Mouse (Mus musculus) spleen, adult 2 months (tissue): ENCODE measurements around the gene Ccdc171. TPM values are rescaled to one million over a fixed set of nuclear protein-coding genes. Genes with fewer than 3 reads are reported as not detected.
"Not testable (repeated sequence)": the region's sequence is repeated elsewhere in the genome, so short reads cannot be mapped to it uniquely, and the experiment has no call there.

Experiments used
- DNase-seq, 2 experiments: peaks; one replicate each; pipeline versions ENCODE4 v3.0.0 to v3.0.0-alpha.2; 2012 to 2021; ENCODE audit warnings: low spot score in 2 of 2, low read depth in 1 of 2
- H3K27ac ChIP-seq: fragments of 200-500 bp; 2 replicates; pipeline ENCODE4 v1.5.1; 2012; ENCODE audit warnings: low read length, inconsistent platforms; ENCODE audit not compliant: insufficient read depth
- H3K27me3 ChIP-seq: fragments of 200-500 bp; 2 replicates; pipeline ENCODE4 v1.6.1; 2012; ENCODE audit warnings: mild to moderate bottlenecking, moderate library complexity, low read length, inconsistent platforms; ENCODE audit not compliant: control insufficient read depth, insufficient read depth
- H3K36me3 ChIP-seq: fragments of 200-500 bp; 2 replicates; pipeline ENCODE4 v1.6.1; 2012; ENCODE audit warnings: mild to moderate bottlenecking, low read length, inconsistent platforms; ENCODE audit not compliant: control insufficient read depth, insufficient read depth
- H3K4me1 ChIP-seq: fragments of 200-500 bp; 2 replicates; pipeline ENCODE4 v1.6.1; 2011; ENCODE audit warnings: inconsistent platforms; ENCODE audit not compliant: control insufficient read depth, insufficient read depth, insufficient read length
- H3K4me3 ChIP-seq: fragments of 200-500 bp; 2 replicates; pipeline ENCODE4 v1.5.1; 2011; ENCODE audit warnings: mild to moderate bottlenecking, inconsistent platforms; ENCODE audit not compliant: insufficient read depth, insufficient read length; ENCODE audit errors: extremely low read depth
- CTCF ChIP-seq: fragments of 200-500 bp; IDR thresholded peaks from 2 replicates; pipeline ENCODE4 v1.5.1; 2011; ENCODE audit warnings: mild to moderate bottlenecking, inconsistent platforms; ENCODE audit not compliant: insufficient read depth, insufficient read length, insufficient replicate concordance; ENCODE audit errors: extremely low read depth
- POLR2A ChIP-seq: fragments of 200-500 bp; IDR thresholded peaks from 2 replicates; pipeline ENCODE4 v1.6.1; 2011; ENCODE audit warnings: low read depth, low read length, inconsistent platforms
- WGBS: fragments of 180-500 bp; shearing (Covaris S2); methylation state at CpG from one replicate; pipeline ENCODE4 v1.1.7; 2018; 5-methylcytosine and 5-hydroxymethylcytosine counted together
- polyA plus RNA-seq: library from polyadenylated mRNA; depleted of rRNA; stranded (reverse); fragments of >200 nt; gene quantifications from 2 replicates; pipeline ENCODE4 v1.2.3, GENCODE M21; 2012

Ccdc171 gene
- polyA plus RNA-seq, 1 experiment: 1.0 TPM

DNA sequence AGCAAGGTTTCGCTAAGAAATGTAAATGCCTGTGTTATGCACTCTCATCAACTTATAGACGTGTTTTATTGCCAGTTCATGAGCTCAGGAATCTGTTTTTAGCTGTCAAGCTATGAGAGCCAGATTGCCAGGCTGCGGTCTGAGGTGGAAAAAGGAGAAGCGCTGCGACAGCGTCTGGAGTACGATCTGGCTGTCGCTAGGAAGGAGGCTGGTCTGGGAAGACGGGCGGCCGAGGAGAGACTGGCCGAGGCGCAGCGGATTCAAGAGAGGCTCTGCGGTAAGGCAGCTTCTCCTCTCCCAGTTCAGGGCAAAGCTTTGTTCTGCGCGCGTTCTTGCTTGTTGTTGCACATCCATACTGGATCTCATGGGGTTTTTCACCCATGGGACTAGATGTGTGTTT, 24.2 kb downstream of the Ccdc171 start:
- no peaks in the 10 kb centered on the region for H3K27me3 ChIP-seq
- H3K4me3 ChIP-seq: no peak overlapping the region
- peaks cover 2% of the 10 kb centered on the region; the same call in 1 of the 2 replicates for H3K36me3 ChIP-seq
- WGBS: 79% methylated on average over 18 of the region's 18 CpGs
- TF ChIP-seq CTCF: no peak
- TF ChIP-seq POLR2A: no peak
- H3K4me1 ChIP-seq: no peaks in the 10 kb centered on the region
- no peak for DNase-seq
- no peak overlapping the region for H3K27ac ChIP-seq

DNA sequence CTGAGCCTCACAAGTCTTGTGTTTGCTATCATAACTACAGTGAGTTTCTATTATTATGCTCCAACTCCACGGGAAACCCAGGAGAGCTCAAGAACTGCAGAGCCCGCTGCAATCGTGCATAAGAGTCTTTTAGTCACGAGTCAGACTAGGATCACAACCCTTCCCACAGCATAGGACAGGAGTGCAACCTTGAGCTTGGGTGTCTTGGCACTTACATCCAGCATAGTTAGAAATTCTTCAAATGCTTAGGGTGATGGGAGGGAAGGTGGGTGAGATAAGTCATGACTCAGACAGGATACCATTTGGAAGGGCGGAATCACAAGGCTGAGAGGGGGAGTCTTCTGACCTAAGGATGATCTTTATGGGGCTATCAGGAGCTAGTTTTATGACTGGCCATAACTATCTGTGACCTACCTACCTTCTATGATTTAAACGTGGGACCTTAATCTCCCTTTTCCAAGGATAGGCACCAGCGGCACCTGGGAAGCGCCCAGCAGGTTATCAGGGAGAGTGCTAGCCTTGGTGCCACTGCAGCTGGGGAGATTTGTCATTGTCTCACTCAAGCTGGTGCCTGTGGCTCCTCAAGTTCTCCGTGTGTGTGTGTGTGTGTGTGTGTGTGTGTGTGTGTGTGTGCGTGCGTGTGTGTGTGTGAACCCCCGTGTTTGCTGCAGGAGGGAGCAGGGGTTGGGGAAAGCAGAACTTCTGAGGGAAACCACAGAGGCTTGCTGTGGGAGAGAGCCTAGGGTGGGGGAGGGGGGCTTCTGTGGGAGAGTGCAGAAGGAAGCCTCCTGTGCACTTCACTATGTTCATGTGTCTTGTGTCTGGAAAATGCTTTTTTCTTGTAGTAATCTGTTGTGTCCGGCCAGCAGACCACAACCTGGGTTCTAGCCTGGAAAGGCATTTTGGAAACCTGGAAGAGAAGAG, 42.1 kb downstream of the Ccdc171 start:
- TF ChIP-seq CTCF: no peak
- TF ChIP-seq POLR2A: no peak
- no peak overlapping the region for H3K27ac ChIP-seq
- no peaks in the 10 kb centered on the region for H3K36me3 ChIP-seq
- DNase-seq: no peak
- no peaks in the 10 kb centered on the region for H3K27me3 ChIP-seq
- no peaks in the 10 kb centered on the region for H3K4me1 ChIP-seq
- H3K4me3 ChIP-seq: no peak overlapping the region
- WGBS: 33% methylated on average over 13 of the region's 13 CpGs

DNA sequence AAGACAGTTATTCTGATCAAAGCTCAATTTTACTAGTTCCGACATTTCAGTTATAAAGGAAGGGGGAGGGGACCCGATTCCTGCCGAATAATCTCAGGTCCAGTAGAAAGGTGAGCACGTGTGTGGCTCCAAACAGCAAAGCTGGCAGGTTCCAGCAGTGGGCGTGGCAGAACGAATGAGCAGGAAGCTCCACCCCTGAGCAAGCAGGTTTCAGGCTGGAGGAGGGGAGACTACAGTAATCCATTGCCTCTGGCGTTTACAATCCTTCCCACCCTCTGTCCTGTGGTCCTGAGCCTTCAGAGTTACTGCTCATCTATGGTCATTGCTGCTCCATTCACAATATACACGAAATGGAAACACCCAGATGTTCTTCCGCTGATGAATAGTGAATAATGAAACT, 42.8 kb downstream of the Ccdc171 start:
- H3K27ac ChIP-seq, H3K4me1 ChIP-seq, H3K27me3 ChIP-seq, DNase-seq, H3K36me3 ChIP-seq: not testable (repeated sequence)
- 3% methylated on average over 9 of the region's 9 CpGs for WGBS
- peak overlapping the region; percentile 12; the same call in 1 of the 2 replicates for H3K4me3 ChIP-seq

DNA sequence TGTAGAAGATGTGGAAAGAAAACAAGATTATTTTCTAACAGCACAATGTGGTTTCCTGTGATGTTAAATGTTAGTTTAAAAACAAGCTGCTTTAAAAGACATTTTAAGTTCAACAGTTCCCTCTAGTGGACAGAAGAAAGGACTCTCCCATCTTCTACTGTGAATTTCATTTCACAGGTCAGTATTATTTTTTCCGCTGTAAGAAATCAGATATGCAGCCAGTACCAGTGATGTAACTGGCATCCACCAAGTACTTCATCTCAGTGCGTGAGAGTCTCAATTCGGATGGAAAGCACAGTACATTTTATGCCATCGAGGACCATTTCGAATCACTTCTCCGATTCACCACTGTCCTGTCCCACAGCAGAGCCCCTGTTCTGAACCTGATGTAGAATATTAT, 45.2 kb downstream of the Ccdc171 start:
- Histone ChIP-seq H3K4me3 (no peak overlapping the region), H3K27ac (no peak overlapping the region), H3K4me1 (no peaks in the 10 kb centered on the region), H3K27me3 (no peaks in the 10 kb centered on the region), H3K36me3 (no peaks in the 10 kb centered on the region)
- TF ChIP-seq POLR2A: no peak
- TF ChIP-seq CTCF: no peak
- peak in 1 of 2 experiments; percentile 27 for DNase-seq
- WGBS: 59% methylated on average over 6 of the region's 6 CpGs

DNA sequence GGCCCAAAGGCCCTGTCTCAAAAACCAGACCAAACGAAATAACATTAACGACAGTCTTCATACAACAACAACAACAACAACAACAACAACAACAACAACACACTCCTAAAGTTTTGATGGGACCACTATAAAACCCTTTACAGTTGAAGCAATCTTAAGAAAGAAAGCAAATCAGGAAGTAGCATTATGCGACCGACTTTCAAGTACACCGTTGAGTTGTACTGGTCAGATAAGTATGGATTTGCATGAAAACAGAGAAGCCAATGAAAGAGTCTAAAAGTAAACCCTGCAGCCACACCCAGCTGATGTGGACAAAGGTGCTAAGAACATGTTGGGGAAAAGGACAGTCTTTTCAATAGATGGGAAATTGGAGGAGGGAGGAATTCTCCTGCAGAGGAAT, 45.7 kb downstream of the Ccdc171 start:
- H3K4me1 ChIP-seq: no peaks in the 10 kb centered on the region
- H3K27ac ChIP-seq: no peak overlapping the region
- no peaks in the 10 kb centered on the region for H3K36me3 ChIP-seq
- H3K27me3 ChIP-seq: no peaks in the 10 kb centered on the region
- H3K4me3 ChIP-seq: no peak overlapping the region
- DNase-seq: no peak
- WGBS: 76% methylated on average over 5 of the region's 5 CpGs
- TF ChIP-seq POLR2A: no peak
- TF ChIP-seq CTCF: no peak

DNA sequence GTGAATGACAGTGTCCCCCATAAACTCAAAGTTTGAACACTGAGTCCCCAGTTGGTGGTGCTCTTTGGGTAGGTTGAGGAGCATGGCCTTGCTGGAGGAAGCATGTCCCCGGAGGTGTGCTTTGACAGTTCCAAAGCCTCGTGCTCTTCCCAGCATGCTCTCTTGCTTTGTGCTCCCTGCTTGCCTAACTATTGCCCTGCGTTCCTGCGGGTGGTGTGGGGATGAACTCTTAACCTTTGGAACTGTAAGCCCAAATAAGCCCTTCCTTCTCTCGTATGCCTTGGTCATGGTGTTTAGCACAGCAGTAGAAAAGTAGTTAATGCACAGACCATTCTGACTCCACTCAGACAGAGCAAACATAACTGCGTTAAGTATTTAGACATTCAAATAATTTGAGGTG, 47.2 kb downstream of the Ccdc171 start:
- no peak overlapping the region for H3K27ac ChIP-seq
- no peak for TF ChIP-seq POLR2A
- TF ChIP-seq CTCF: no peak
- no peaks in the 10 kb centered on the region for H3K27me3 ChIP-seq
- 90% methylated on average over 6 of the region's 6 CpGs for WGBS
- no peak overlapping the region for H3K4me3 ChIP-seq
- DNase-seq: no peak
- no peaks in the 10 kb centered on the region for H3K36me3 ChIP-seq
- no peaks in the 10 kb centered on the region for H3K4me1 ChIP-seq

DNA sequence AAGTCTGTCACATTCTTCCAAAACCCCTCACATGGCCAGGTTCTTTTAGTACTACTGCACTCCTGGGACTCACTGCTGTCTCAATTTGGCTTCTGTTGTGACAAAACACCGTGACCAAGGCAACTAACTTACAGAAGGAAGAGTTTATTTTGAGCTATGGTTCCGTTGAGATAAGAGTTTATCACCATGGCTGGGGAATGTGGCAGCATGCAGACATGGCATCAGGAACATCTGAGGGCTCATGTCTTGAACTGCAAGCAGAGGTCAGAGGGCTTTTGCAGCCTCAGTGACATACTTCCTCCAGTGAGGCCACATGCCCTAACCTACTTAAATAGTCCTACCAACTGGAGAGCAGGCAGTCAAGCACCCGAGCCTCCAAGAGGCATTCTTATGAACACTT, 51.0 kb downstream of the Ccdc171 start:
- no peak for DNase-seq
- Histone ChIP-seq H3K4me1 (no peaks in the 10 kb centered on the region), H3K4me3 (no peak overlapping the region), H3K27me3 (no peaks in the 10 kb centered on the region), H3K27ac (no peak overlapping the region), H3K36me3 (no peaks in the 10 kb centered on the region)
- WGBS: 66% methylated on average over 3 of the region's 3 CpGs
- no peak for TF ChIP-seq POLR2A
- TF ChIP-seq CTCF: no peak
